Mouse (Mus musculus) layer of hippocampus, adult 8-10 months (tissue): ENCODE results near the gene Gpr173. TPM values are rescaled to one million over a fixed set of nuclear protein-coding genes. Genes with fewer than 3 reads are reported as not detected.

Source experiments
- DNase-seq, 2 experiments: peaks; one replicate each; pipeline ENCODE4 v3.0.0; 2022; ENCODE audit warnings: low spot score in 2 of 2
- total RNA-seq, 4 experiments: library from RNA; stranded (reverse); gene quantifications; 2 replicates each; pipeline ENCODE4 v1.2.4; 2022

Gpr173 gene
- total RNA-seq, 4 experiments from 2014 or later = 14.3 to 17.8 (median 15.6) TPM

- no peak for DNase-seq
These were observed 62.3 kb downstream of the Gpr173 start for GRCm38 (mm10) chrX:152306224-152306623.

Other genes starting within 250 kb of the Gpr173 start
- gene Iqsec2, start 224.4 kb downstream of the Gpr173 start, total RNA-seq = 100 to 1,000 TPM; 143 to 160 (median 154) TPM
- gene Kdm5c, start 135.7 kb downstream of the Gpr173 start, total RNA-seq = 10 to 100 TPM; 44.8 to 64.3 (median 52.9) TPM
- 10 to 100 TPM; 47.9 to 60.3 (median 54.7) TPM for gene Kantr, start 41.2 kb downstream of the Gpr173 start, total RNA-seq
- 100 to 1,000 TPM; 116 to 139 (median 126) TPM for gene Tspyl2, start 26.3 kb downstream of the Gpr173 start, total RNA-seq
- gene Cldn34a, start 194.6 kb upstream of the Gpr173 start, total RNA-seq = not detected